Mouse (Mus musculus) lung, embryonic 16.5 days (tissue): ENCODE data around the gene Shoc2. TPM values are rescaled to one million over a fixed set of nuclear protein-coding genes. Genes with fewer than 3 reads are reported as not detected.
A peak's percentile ranks its signal among the peaks of the same experiment; 100 is the strongest.
"Not testable (repeated sequence)": the region's sequence is repeated elsewhere in the genome, so short reads cannot be mapped to it uniquely, and the experiment has no call there.

Source experiments
- ATAC-seq: fragments of 200-750 bp; cut with Nextera tagmentation; 2 replicates; pipeline ENCODE4 v1.8.0; 2017; ENCODE audit warnings: low read depth, mild to moderate bottlenecking, moderate library complexity
- H3K27ac ChIP-seq: fragments of 300-500 bp; sonication (generic); 2 replicates; pipeline ENCODE4 v1.5.1; 2014; ENCODE audit warnings: mild to moderate bottlenecking, control low read depth, low read length
- H3K27me3 ChIP-seq: fragments of 300-500 bp; sonication (generic); 2 replicates; pipeline ENCODE4 v1.6.1; 2014; ENCODE audit warnings: low read depth, low read length, mixed read lengths; ENCODE audit not compliant: control insufficient read depth, insufficient read depth
- H3K36me3 ChIP-seq: fragments of 300-500 bp; sonication (generic); 2 replicates; pipeline ENCODE4 v1.6.1; 2014; ENCODE audit warnings: low read length; ENCODE audit not compliant: control insufficient read depth, insufficient read depth
- H3K4me1 ChIP-seq: fragments of 300-500 bp; sonication (generic); replicated peaks from 2 replicates; pipeline ENCODE4 v1.6.1; 2014; ENCODE audit warnings: low read length, mixed read lengths; ENCODE audit not compliant: control insufficient read depth, insufficient read depth
- H3K4me2 ChIP-seq: fragments of 300-500 bp; sonication (generic); 2 replicates; pipeline ENCODE4 v1.6.1; 2014; ENCODE audit warnings: low read depth, low read length, control low read depth
- H3K4me3 ChIP-seq: fragments of 300-500 bp; sonication (generic); 2 replicates; pipeline ENCODE4 v1.5.1; 2014; ENCODE audit warnings: mild to moderate bottlenecking, low read length, control low read depth
- H3K9ac ChIP-seq: fragments of 300-500 bp; sonication (generic); 2 replicates; pipeline ENCODE4 v1.6.1; 2014; ENCODE audit warnings: low read length, control low read depth
- H3K9me3 ChIP-seq: fragments of 300-500 bp; sonication (generic); 2 replicates; pipeline ENCODE4 v1.6.1; 2016; ENCODE audit warnings: low read length; ENCODE audit not compliant: control insufficient read depth
- WGBS: fragments of 180-500 bp; shearing (Covaris S2); extraction: QIAGEN DNeasy Blood & Tissue Kit; methylation state at CpG from one replicate; pipeline ENCODE4 v1.1.7; 2014; 5-methylcytosine and 5-hydroxymethylcytosine counted together
- polyA plus RNA-seq: library from polyadenylated mRNA; unstranded; fragments of >200 nt; fragmentation: Nextera tagmentation; extraction: Ambion mirVana; gene quantifications from 2 replicates; pipeline ENCODE4 v1.2.1, GENCODE M21; 2015

Gene Shoc2
- polyA plus RNA-seq, 1 experiment from 2014 or later, result 49.5 TPM

- peak; percentile 0 for ATAC-seq
- Histone ChIP-seq H3K36me3 (no peaks in the 10 kb centered on the region), H3K27me3 (no peaks in the 10 kb centered on the region), H3K27ac (peak overlapping the region; percentile 97), H3K4me1 (peaks cover 15% of the 10 kb centered on the region), H3K4me3 (peak overlapping the region; percentile 93), H3K4me2 (peak overlapping the region; percentile 77), H3K9me3 (no peaks in the 10 kb centered on the region), H3K9ac (peak overlapping the region; percentile 95)
- WGBS, result under 1% methylated on average over 26 of the region's 69 CpGs
Observed at GRCm38 (mm10) chr19:53945171-53946042, 1.3 kb downstream of the Shoc2 start.

GRCm38 (mm10) chr19:53957513-53957912 is 13.4 kb downstream of the Shoc2 start:
- 87% methylated on average over 2 of the region's 2 CpGs for WGBS
- H3K9me3 ChIP-seq, result no peaks in the 10 kb centered on the region
- no peak for ATAC-seq
- H3K36me3 ChIP-seq, result no peaks in the 10 kb centered on the region
- no peaks in the 10 kb centered on the region for H3K27me3 ChIP-seq
- no peak overlapping the region for H3K9ac ChIP-seq
- H3K4me1 ChIP-seq, result peaks cover 4% of the 10 kb centered on the region
- H3K4me3 ChIP-seq, result no peak overlapping the region
- no peak overlapping the region for H3K4me2 ChIP-seq
- no peak overlapping the region for H3K27ac ChIP-seq

- H3K27me3 ChIP-seq, result no peaks in the 10 kb centered on the region
- H3K4me1 ChIP-seq, result no peaks in the 10 kb centered on the region
- no peak overlapping the region for H3K4me3 ChIP-seq
- H3K9me3 ChIP-seq, result no peaks in the 10 kb centered on the region
- H3K36me3 ChIP-seq, result no peaks in the 10 kb centered on the region
- 78% methylated on average over 4 of the region's 4 CpGs for WGBS
- no peak overlapping the region for H3K4me2 ChIP-seq
- no peak overlapping the region for H3K27ac ChIP-seq
- H3K9ac ChIP-seq, result no peak overlapping the region
- ATAC-seq, result no peak
Observed at GRCm38 (mm10) chr19:53962511-53962910, 18.4 kb downstream of the Shoc2 start.

GRCm38 (mm10) chr19:53964347-53964746 is 20.2 kb downstream of the Shoc2 start:
- not testable (repeated sequence) for H3K27ac ChIP-seq, ATAC-seq, H3K9ac ChIP-seq, H3K4me2 ChIP-seq, H3K4me3 ChIP-seq, H3K4me1 ChIP-seq, H3K36me3 ChIP-seq, H3K27me3 ChIP-seq, H3K9me3 ChIP-seq
- 92% methylated on average over 3 of the region's 3 CpGs for WGBS

- H3K9ac ChIP-seq, result no peak overlapping the region
- WGBS, result 83% methylated on average over 10 of the region's 10 CpGs
- ATAC-seq, result no peak
Observed at GRCm38 (mm10) chr19:53964910-53965633, 21.0 kb downstream of the Shoc2 start.

GRCm38 (mm10) chr19:53969226-53969625 is 25.1 kb downstream of the Shoc2 start:
- Histone ChIP-seq H3K27me3 (no peaks in the 10 kb centered on the region), H3K4me2 (no peak overlapping the region)
- no peak for ATAC-seq

More at GRCm38 (mm10) chr19:53964910-53965633, 21.0 kb downstream of the Shoc2 start:
- Histone ChIP-seq H3K27me3 (no peaks in the 10 kb centered on the region), H3K4me1 (no peaks in the 10 kb centered on the region), H3K36me3 (no peaks in the 10 kb centered on the region), H3K27ac (no peak overlapping the region), H3K4me3 (no peak overlapping the region), H3K4me2 (no peak overlapping the region), H3K9me3 (no peaks in the 10 kb centered on the region)

GRCm38 (mm10) chr19:53971938-53972337 is 27.8 kb downstream of the Shoc2 start:
- Histone ChIP-seq H3K27ac (no peak overlapping the region), H3K9me3 (0 out of 2 replicates have a peak, but pooled peaks cover 2% of the 10 kb centered on the region), H3K27me3 (no peaks in the 10 kb centered on the region), H3K4me3 (no peak overlapping the region), H3K4me2 (no peak overlapping the region), H3K4me1 (no peaks in the 10 kb centered on the region), H3K36me3 (peaks cover 4% of the 10 kb centered on the region; the same call in 1 of the 2 replicates), H3K9ac (no peak overlapping the region)
- no peak for ATAC-seq
- 71% methylated on average over 7 of the region's 7 CpGs for WGBS

More at GRCm38 (mm10) chr19:53969226-53969625, 25.1 kb downstream of the Shoc2 start:
- Histone ChIP-seq H3K9ac (no peak overlapping the region), H3K9me3 (no peaks in the 10 kb centered on the region), H3K36me3 (no peaks in the 10 kb centered on the region), H3K27ac (no peak overlapping the region), H3K4me3 (no peak overlapping the region), H3K4me1 (no peaks in the 10 kb centered on the region)
- WGBS, result 87% methylated on average over 3 of the region's 3 CpGs

GRCm38 (mm10) chr19:53973656-53974055 is 29.6 kb downstream of the Shoc2 start:
- Histone ChIP-seq H3K27me3 (no peaks in the 10 kb centered on the region), H3K27ac (no peak overlapping the region), H3K9ac (no peak overlapping the region), H3K4me3 (no peak overlapping the region), H3K4me2 (no peak overlapping the region), H3K36me3 (peaks cover 8% of the 10 kb centered on the region), H3K9me3 (0 out of 2 replicates have a peak, but pooled peaks cover 3% of the 10 kb centered on the region), H3K4me1 (no peaks in the 10 kb centered on the region)
- no peak for ATAC-seq
- WGBS, result 68% methylated on average over 1 of the region's 1 CpGs

GRCm38 (mm10) chr19:53982041-53982440 is 37.9 kb downstream of the Shoc2 start:
- ATAC-seq, result no peak

More at GRCm38 (mm10) chr19:53982041-53982440, 37.9 kb downstream of the Shoc2 start:
- no peaks in the 10 kb centered on the region for H3K4me1 ChIP-seq
- 57% methylated on average over 3 of the region's 3 CpGs for WGBS
- H3K27me3 ChIP-seq, result no peaks in the 10 kb centered on the region
- H3K4me2 ChIP-seq, result no peak overlapping the region
- H3K9ac ChIP-seq, result no peak overlapping the region
- H3K27ac ChIP-seq, result no peak overlapping the region
- H3K4me3 ChIP-seq, result no peak overlapping the region
- peaks cover 2% of the 10 kb centered on the region for H3K36me3 ChIP-seq
- 0 out of 2 replicates have a peak, but pooled peaks cover under 1% of the 10 kb centered on the region for H3K9me3 ChIP-seq
